Mouse (Mus musculus): ENCODE results near the gene Sap25. TPM values are rescaled to one million over a fixed set of nuclear protein-coding genes. Genes with fewer than 3 reads are reported as not detected.
A peak's percentile ranks its signal among the peaks of the same experiment; 100 is the strongest.
"Not testable (repeated sequence)": the region's sequence is repeated elsewhere in the genome, so short reads cannot be mapped to it uniquely, and the experiment has no call there.

Sap25 gene
- total RNA-seq (2021): 1 to 10 TPM; 1.8 to 2.2 TPM

DNA sequence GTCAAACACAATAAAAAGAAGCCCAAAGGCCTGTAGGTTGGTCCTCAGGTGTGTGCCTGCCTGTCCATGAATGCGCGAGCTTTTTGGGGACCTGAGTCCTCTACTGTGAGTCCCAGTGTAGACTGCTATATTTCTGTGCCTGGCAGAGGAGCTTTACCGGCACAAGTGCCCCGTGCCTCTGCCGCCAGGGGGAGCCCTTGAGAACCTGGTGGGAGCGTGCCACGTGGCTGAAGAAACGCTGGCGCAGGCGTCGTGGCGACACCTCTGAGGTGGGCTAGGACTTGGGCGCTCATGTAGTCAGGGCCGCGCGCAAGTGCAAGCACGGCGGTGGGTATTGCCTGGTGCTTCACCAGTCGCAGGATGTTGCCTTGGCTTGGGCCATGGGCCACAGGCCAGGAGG lies at the start of gene Sap25:
Sap25 (plus strand) TSS at position 281 of the 400 bp plus-strand sequence.
- peak; percentile 51 for DNase-seq

DNA sequence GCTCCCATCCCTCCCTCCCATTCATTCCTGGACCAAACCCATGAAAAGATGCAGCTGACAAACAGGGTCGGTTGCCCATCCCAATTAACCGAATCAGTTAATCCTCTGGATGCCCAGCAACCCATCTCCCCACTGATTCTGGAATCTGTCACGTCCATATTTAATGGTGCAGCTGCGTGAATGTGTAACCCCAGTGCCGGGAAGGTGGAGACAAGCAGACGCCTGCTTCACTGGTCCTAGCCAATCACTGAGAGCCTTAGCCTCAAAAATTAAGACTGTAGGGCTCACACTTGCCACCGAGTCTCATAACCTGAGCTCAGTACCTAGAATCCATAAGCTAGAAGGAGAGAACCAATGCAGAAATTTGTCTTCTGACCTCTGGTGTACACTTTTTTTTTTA lies 45.2 kb upstream of the Sap25 start:
- no peak for DNase-seq

- no peak for DNase-seq
Observed at GRCm38 (mm10) chr5:137596601-137597261, 44.4 kb upstream of the Sap25 start.

DNA sequence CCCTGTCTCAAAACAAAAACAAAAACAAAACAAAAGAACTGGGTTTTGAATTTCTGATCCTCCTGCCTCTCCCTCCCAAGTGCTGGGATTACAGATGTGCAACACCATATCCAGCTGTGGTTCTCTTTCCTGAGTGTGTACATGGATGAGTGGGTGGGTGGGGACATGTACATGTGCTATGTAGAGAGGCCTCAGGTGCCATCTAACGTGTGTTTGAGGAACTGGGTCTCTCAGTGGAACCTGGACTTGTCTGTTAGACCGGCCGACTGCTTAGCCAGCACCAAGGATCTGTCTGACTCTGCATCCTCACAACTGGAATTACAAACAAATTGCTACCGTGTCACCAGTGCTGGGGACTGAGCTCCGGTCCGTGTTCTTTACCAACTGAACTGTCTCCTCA lies 43.5 kb upstream of the Sap25 start:
- DNase-seq: no peak

GRCm38 (mm10) chr5:137598100-137598826 lies 42.9 kb upstream of the Sap25 start:
- no peak for DNase-seq

DNA sequence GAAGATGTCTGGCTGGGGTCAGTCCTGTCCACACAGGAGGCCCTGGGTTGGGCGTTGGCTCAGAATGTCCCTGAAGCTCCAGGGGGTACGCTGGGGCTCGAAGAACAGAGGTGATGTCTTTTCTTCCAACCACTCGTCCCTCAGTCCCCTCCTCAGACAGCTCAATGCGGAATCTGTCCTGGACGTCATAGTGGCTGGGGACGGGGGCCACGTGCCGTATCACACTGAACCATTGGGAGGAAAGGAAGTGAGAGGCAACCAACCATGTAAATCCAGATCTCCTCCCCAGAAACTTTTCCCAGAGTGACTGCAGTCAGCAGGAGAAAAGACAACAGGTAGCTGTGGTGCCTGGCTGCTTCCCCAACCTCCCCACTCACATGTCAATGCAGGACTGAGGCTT lies 41.5 kb upstream of the Sap25 start:
- no peak for DNase-seq

- no peak for DNase-seq
Observed at GRCm38 (mm10) chr5:137600281-137600618, 40.9 kb upstream of the Sap25 start.

- DNase-seq: peak; percentile 97
Observed at GRCm38 (mm10) chr5:137600619-137601364, 40.3 kb upstream of the Sap25 start, which contains the start of gene Mospd3. TSS of gene Mospd3 (minus strand) at chr5:137601058.

GRCm38 (mm10) chr5:137601365-137601729 lies 39.8 kb upstream of the Sap25 start:
- peak; percentile 49 for DNase-seq

DNA sequence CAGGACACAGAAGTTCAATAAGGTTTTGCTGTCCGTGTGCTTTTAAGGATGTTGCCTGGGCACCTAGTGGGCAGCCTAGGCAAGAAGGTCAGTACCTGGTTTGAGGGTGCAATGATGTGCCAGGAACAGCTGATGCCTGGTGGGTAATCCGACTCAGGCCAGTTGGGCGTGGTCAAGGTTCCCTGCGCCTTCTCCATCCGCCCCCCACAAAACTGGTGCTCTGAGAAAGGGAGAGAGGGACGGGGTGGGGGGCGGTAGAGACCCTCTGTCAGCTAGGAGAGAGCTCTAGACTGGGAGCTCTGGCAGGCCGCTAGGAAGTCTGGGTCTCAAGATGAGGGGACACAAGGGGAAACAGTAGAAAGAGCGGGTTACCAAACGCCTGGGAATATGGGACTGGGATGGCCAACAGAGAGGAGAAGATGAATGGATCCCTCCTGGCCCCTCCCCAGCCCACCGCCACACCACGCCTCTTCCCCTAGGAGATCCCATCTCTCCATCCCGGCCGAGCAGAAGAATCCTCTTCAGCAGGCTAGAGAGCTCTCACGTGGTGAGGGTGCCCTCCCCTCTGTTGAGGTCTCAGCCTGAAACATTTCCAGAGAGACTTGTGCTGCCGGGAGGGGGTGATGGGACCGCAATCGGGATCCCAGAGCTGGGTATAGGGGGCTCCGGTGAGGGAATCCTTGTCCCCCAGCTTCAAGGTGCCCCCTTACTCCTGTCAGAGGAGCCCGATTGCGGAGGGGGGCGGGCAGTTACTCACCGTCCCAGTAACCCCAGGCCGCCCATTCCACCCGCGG lies 33.1 kb upstream of the Sap25 start:
- no peak for DNase-seq

GRCm38 (mm10) chr5:137608654-137609190 lies 32.4 kb upstream of the Sap25 start:
- no peak for DNase-seq

- DNase-seq: no peak
Observed at GRCm38 (mm10) chr5:137609292-137609691, 31.8 kb upstream of the Sap25 start.

- no peak for DNase-seq
Observed at GRCm38 (mm10) chr5:137610056-137610455, 31.1 kb upstream of the Sap25 start.

GRCm38 (mm10) chr5:137610548-137611244 lies 30.4 kb upstream of the Sap25 start:
- peak; percentile 85 for DNase-seq

DNA sequence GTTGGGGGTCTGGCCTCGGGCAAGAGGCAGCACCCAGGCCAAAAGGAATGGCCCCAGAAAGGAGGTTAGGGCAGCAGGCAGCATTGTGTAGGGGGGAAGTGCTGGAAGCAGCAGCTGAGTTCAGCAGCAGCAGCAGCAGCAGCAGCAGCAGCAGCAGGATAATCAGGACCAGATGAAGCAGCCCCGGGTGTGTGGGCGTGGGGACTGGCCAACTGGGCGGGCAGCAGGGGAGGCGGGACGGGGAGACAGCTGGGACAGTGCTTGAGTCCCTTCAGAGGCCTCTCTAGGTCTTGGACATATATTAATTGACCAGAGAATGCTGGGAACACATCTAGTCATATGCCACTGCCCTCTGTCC lies 29.9 kb upstream of the Sap25 start:
- peak; percentile 84 for DNase-seq

GRCm38 (mm10) chr5:137613076-137613475 lies 28.1 kb upstream of the Sap25 start:
- DNase-seq: no peak

DNA sequence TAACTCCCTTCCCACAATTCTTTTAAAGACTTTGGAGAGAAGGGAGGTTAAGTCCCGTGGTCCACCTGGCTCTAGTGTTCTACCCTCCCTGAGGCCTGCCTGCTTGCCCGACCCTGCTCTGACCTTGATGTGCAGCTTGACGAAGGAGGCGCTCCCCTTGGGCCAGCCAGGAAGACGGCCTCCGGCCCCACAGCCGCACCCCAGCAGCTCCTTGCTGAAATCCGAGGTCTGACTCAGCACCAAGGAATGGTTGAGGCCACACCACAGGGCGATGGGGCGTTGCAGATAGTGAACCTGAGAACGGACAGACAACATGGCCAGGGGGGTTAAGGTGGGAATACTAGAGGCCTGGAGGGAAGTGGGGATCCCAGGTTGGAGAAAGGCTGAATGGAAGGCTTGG lies 27.6 kb upstream of the Sap25 start, which contains the start of gene Pcolce:
Pcolce (minus strand) TSS at position 235 of the 400 bp plus-strand sequence.
- DNase-seq: no peak

DNA sequence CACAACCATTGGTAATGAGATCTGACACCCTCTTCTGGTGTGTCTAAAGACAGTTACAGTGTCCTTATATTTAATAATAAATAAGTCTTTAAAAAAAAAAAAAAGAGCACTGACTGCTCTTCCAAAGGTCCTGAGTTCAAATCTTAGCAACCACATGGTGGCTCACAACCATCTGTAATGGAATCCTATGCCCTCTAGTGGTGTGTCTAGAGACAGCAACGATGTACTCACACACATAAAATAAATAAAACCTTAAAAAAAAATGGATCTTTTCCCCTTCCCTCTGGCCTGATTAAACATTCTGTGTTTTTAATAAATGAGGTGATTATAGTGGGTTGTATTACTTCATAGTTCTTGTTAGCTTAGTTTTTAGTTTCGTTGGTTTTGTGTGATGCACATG lies 26.2 kb upstream of the Sap25 start:
- not testable (repeated sequence) for DNase-seq

DNA sequence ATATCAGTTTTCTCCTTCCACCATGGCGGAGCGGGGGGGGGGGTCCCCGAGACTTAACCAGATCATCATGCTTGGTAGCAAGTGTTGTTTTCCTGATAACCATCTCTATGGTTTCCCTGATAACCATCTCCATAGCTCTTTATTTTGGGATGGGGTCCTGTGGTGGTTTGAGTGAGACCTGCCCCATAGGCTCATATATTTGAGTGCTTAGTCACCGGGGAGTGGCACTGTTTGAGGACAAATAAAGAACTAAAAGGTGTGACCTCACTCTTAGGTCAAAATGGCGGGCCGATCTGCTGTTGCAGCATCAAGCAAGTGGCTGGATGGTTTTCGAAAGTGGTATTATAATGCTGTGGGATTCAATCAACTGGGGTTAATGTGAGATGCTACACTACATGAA lies 25.8 kb upstream of the Sap25 start:
- DNase-seq: no peak

DNA sequence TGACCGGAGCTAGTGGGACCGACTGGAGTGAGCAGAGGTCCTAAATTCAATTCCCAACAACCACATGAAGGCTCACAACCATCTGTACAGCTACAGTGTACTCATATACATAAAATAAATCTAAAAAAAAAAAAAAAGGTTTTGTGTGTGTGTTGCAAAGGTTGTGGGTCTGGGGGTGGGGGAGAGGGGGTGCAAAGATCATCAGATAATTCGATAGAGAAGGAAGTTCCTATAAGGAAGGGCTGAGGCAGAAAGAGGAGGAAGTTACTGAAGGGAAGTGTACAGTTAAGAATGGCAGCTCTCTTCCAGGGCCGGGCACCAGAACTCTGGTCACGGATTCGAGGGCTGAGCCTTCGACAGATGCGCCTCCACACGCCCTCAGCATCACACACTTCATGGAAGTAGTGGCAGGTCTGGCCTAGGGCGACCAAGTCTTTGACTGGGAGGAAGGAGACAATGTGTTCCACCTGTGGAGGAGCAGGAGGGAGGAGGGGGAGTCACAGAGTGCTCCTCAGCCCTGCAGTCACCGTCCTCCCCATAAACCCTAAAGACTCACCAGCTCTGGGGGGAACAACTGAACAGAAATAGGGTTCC lies 17.1 kb upstream of the Sap25 start:
- no peak for DNase-seq

- DNase-seq: no peak
Observed at GRCm38 (mm10) chr5:137627991-137628390, 13.1 kb upstream of the Sap25 start.

Data from heart, postnatal 4 days (tissue).